ENCODE assay signal across 13 mouse cellular contexts in the genomic region with DNA sequence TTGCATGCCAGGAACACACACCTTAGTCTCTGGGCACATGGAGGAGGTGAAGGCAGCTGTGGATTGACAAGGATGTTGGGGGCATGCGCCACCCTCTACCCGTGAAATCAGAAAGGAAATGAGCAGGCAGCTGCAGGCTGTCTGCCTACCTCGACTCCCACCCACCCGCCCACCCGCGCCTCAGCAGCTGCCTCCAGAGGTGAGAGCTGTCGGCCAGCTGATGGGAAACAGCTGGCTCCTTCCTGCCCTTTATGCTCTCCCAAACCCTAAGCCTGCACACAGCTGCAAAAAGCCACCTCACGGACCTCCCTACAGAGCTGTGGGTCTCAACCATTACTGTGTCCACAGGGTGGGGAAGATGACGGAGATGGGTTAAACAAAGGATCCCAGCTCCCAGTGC. TPM values are rescaled to one million over a fixed set of nuclear protein-coding genes. Genes with fewer than 3 reads are reported as not detected.
DNase-seq lines count a peak whose midpoint lies in the region; ATAC-seq and TF ChIP-seq lines count a peak whose summit lies in the region.
"Had no signal": no experiment of that assay in that cellular context is flagged by ENCODE, and none has a peak within 500 bp of the region (broad histone marks: within the 10 kb centered on the region; RNA-seq: fewer than 3 reads in every experiment).

No protein-coding gene starts in this region.

- H3K4me3 ChIP-seq in intestine, embryonic 16.5 days (ENCODE audit: low read length), result no peak overlapping the region
- no peak overlapping the region for H3K4me3 ChIP-seq in intestine, embryonic 15.5 days (replicated peaks)
- peak overlapping the region; percentile 6; the same call in 1 of the 2 replicates for H3K4me3 ChIP-seq in heart, postnatal 0 days (ENCODE audit: low read depth, low read length)
- no peak overlapping the region for H3K4me3 ChIP-seq in hindbrain, embryonic 16.5 days (ENCODE audit: low read length)
- no peak overlapping the region for H3K4me3 ChIP-seq in cerebellum, adult 2 months (replicated peaks; ENCODE audit: insufficient read depth, low read depth, low read length)
- H3K4me3 ChIP-seq: forebrain, embryonic 13.5 days; liver, embryonic 15.5 days; neural tube, embryonic 12.5 days had no signal

- no peak for TF ChIP-seq POLR2A in cerebellum, adult 2 months (IDR thresholded peaks at IDR 0.05; ENCODE audit: borderline replicate concordance, insufficient read depth, low read length)

- 37% methylated on average over 9 of the region's 9 CpGs for WGBS in intestine, embryonic 16.5 days
- 30% methylated on average over 9 of the region's 9 CpGs for WGBS in intestine, embryonic 15.5 days
- WGBS in heart, postnatal 0 days, result 27% methylated on average over 9 of the region's 9 CpGs
- WGBS in hindbrain, embryonic 16.5 days, result 62% methylated on average over 9 of the region's 9 CpGs
- WGBS in cerebellum, adult 2 months, result 62% methylated on average over 9 of the region's 9 CpGs

- H3K9ac ChIP-seq in intestine, embryonic 16.5 days (ENCODE audit: low read depth, low read length), result 0 out of 2 replicates have a peak overlapping the region, but pooled peaks have one; percentile 7
- no peak overlapping the region for H3K9ac ChIP-seq in intestine, embryonic 15.5 days
- H3K9ac ChIP-seq in heart, postnatal 0 days (replicated peaks; ENCODE audit: low read depth, low read length), result no peak overlapping the region
- H3K9ac ChIP-seq in hindbrain, embryonic 16.5 days (ENCODE audit: low read depth, low read length), result no peak overlapping the region
- H3K9ac ChIP-seq: forebrain, embryonic 13.5 days; liver, embryonic 15.5 days; neural tube, embryonic 12.5 days had no signal

- H3K4me2 ChIP-seq in intestine, embryonic 16.5 days (ENCODE audit: low read depth, low read length), result no peak overlapping the region
- no peak overlapping the region for H3K4me2 ChIP-seq in intestine, embryonic 15.5 days (replicated peaks)
- H3K4me2 ChIP-seq in heart, postnatal 0 days (ENCODE audit: low read depth, low read length), result peak overlapping the region; percentile 22; the same call in 1 of the 2 replicates
- H3K4me2 ChIP-seq in hindbrain, embryonic 16.5 days (ENCODE audit: low read length), result no peak overlapping the region
- H3K4me2 ChIP-seq: forebrain, embryonic 13.5 days; liver, embryonic 15.5 days; neural tube, embryonic 12.5 days had no signal

- no peak for TF ChIP-seq CTCF in heart, postnatal 0 days (IDR thresholded peaks at IDR 0.05; ENCODE audit: low read depth)
- TF ChIP-seq CTCF in cerebellum, adult 2 months (IDR thresholded peaks at IDR 0.05; ENCODE audit: borderline replicate concordance, insufficient read depth, low read depth, low read length), result no peak

- H3K4me1 ChIP-seq in intestine, embryonic 16.5 days (ENCODE audit: control insufficient read depth, insufficient read depth, low read length), result peaks cover 28% of the 10 kb centered on the region
- H3K4me1 ChIP-seq in intestine, embryonic 15.5 days (replicated peaks), result peaks cover 23% of the 10 kb centered on the region
- peaks cover 9% of the 10 kb centered on the region for H3K4me1 ChIP-seq in heart, postnatal 0 days (ENCODE audit: control insufficient read depth, insufficient read depth)
- H3K4me1 ChIP-seq in hindbrain, embryonic 16.5 days (ENCODE audit: control insufficient read depth, insufficient read depth, low read depth, low read length), result peaks cover 3% of the 10 kb centered on the region; the same call in 1 of the 2 replicates
- no peaks in the 10 kb centered on the region for H3K4me1 ChIP-seq in cerebellum, adult 2 months (ENCODE audit: control insufficient read depth, insufficient read depth, low read length)
- H3K4me1 ChIP-seq: forebrain, embryonic 13.5 days had no signal

- ATAC-seq in intestine, embryonic 16.5 days, result no peak
- no peak for ATAC-seq in intestine, embryonic 15.5 days
- ATAC-seq in heart, postnatal 0 days (ENCODE audit: insufficient read depth, low read depth), result no peak
- ATAC-seq in hindbrain, embryonic 16.5 days, result no peak
- ATAC-seq in monocyte, adult 5-6 weeks (replicated peaks; ENCODE audit: insufficient number of reproducible peaks, low FRiP score, low TSS enrichment, poor library complexity, severe bottlenecking), result no peak
- ATAC-seq: forebrain, embryonic 13.5 days had no signal

- no peaks in the 10 kb centered on the region for H3K27me3 ChIP-seq in intestine, embryonic 16.5 days (replicated peaks; ENCODE audit: control insufficient read depth, insufficient read depth, low read length)
- H3K27me3 ChIP-seq in intestine, embryonic 15.5 days (replicated peaks), result no peaks in the 10 kb centered on the region
- H3K27me3 ChIP-seq in heart, postnatal 0 days (ENCODE audit: control insufficient read depth, insufficient read depth, low read length), result no peaks in the 10 kb centered on the region
- no peaks in the 10 kb centered on the region for H3K27me3 ChIP-seq in hindbrain, embryonic 16.5 days (replicated peaks; ENCODE audit: control insufficient read depth, insufficient read depth, low read length)
- no peaks in the 10 kb centered on the region for H3K27me3 ChIP-seq in cerebellum, adult 2 months (ENCODE audit: control insufficient read depth, insufficient read depth, low read length)
- H3K27me3 ChIP-seq: forebrain, embryonic 13.5 days; liver, embryonic 15.5 days; neural tube, embryonic 12.5 days had no signal

- no peaks in the 10 kb centered on the region for H3K36me3 ChIP-seq in intestine, embryonic 16.5 days (ENCODE audit: control insufficient read depth, insufficient read depth, low read length)
- H3K36me3 ChIP-seq in intestine, embryonic 15.5 days, result no peaks in the 10 kb centered on the region
- no peaks in the 10 kb centered on the region for H3K36me3 ChIP-seq in heart, postnatal 0 days (replicated peaks; ENCODE audit: control insufficient read depth, insufficient read depth, low read length)
- H3K36me3 ChIP-seq in hindbrain, embryonic 16.5 days (ENCODE audit: control insufficient read depth, insufficient read depth, low read length), result no peaks in the 10 kb centered on the region
- H3K36me3 ChIP-seq: liver, embryonic 15.5 days; neural tube, embryonic 12.5 days had no signal

- no peak for TF ChIP-seq EP300 in heart, postnatal 0 days (IDR thresholded peaks at IDR 0.05; ENCODE audit: low read depth)

- H3K27ac ChIP-seq in intestine, embryonic 16.5 days (ENCODE audit: low read length), result no peak overlapping the region
- H3K27ac ChIP-seq in intestine, embryonic 15.5 days, result no peak overlapping the region
- peak overlapping the region; percentile 61 for H3K27ac ChIP-seq in heart, postnatal 0 days (ENCODE audit: low read depth)
- H3K27ac ChIP-seq in hindbrain, embryonic 16.5 days (ENCODE audit: low read depth, low read length), result no peak overlapping the region
- no peak overlapping the region for H3K27ac ChIP-seq in cerebellum, adult 2 months (ENCODE audit: insufficient read depth, low read length)
- H3K27ac ChIP-seq: forebrain, embryonic 13.5 days; liver, embryonic 15.5 days; neural tube, embryonic 12.5 days had no signal

- DNase-seq in T-cell, adult 2 months (ENCODE audit: low spot score), result peak; percentile 37
- DNase-seq in heart, postnatal 0 days (ENCODE audit: low spot score), result no peak
- DNase-seq in naive thymus-derived CD4-positive, alpha-beta T cell, adult 2 months (ENCODE audit: low read depth), result peak; percentile 27
- no peak for DNase-seq in cerebellum, adult 2 months
- DNase-seq: adrenal gland, postnatal 10 days; cerebellum, postnatal 14 days had no signal

- no peaks in the 10 kb centered on the region for H3K9me3 ChIP-seq in intestine, embryonic 16.5 days (ENCODE audit: control insufficient read depth, low read length)
- H3K9me3 ChIP-seq in intestine, embryonic 15.5 days, result no peaks in the 10 kb centered on the region
- H3K9me3 ChIP-seq in heart, postnatal 0 days (replicated peaks; ENCODE audit: control insufficient read depth, low read length), result no peaks in the 10 kb centered on the region
- no peaks in the 10 kb centered on the region for H3K9me3 ChIP-seq in hindbrain, embryonic 16.5 days (ENCODE audit: control insufficient read depth, low read length)
- H3K9me3 ChIP-seq: forebrain, embryonic 13.5 days; liver, embryonic 15.5 days; neural tube, embryonic 12.5 days had no signal

RNA-seq across cellular contexts. Expression of gene Errfi1, which starts 44.4 kb away (rescaled TPM):
- 28.0 and 28.2 TPM in 2 replicates for polyA plus RNA-seq in intestine, embryonic 16.5 days (2015; fragmentation: Nextera tagmentation; extraction: Ambion mirVana)
- polyA plus RNA-seq in intestine, embryonic 15.5 days (2015; fragmentation: Nextera tagmentation; extraction: Ambion mirVana), result 27.8 and 28.1 TPM in 2 replicates
- total RNA-seq in heart, postnatal 0 days (2014; rRNA removed; ENCODE audit: low replicate concordance), result 16.0 and 33.7 TPM in 2 replicates
- 7.4 and 7.9 TPM in 2 replicates for polyA plus RNA-seq in heart, postnatal 0 days (2015; fragmentation: Nextera tagmentation; extraction: Ambion mirVana)
- 27.2 and 32.1 TPM in 2 replicates for polyA plus RNA-seq in hindbrain, embryonic 16.5 days (2015; fragmentation: Nextera tagmentation; extraction: Ambion mirVana)
- total RNA-seq in monocyte, adult 5-6 weeks (2017), result 18.2 to 25.1 TPM (median 23.4 TPM) in 3 replicates
- 30.0 and 32.4 TPM in 2 replicates for polyA plus RNA-seq in cerebellum, adult 2 months (2012; rRNA removed)

Comparison
In these comparisons a context has a peak if more than half of its experiments do, and no peak if none do; other contexts are left out.
1. DNase-seq: peak in T-cell, adult 2 months (single experiment) and naive thymus-derived CD4-positive, alpha-beta T cell, adult 2 months (single experiment); none in heart, postnatal 0 days (single experiment) and cerebellum, adult 2 months (0 of 2).